Mouse (Mus musculus) gastrocnemius, postnatal 4 days (tissue): Measurements from ENCODE around the gene Irx6. TPM values are rescaled to one million over a fixed set of nuclear protein-coding genes. Genes with fewer than 3 reads are reported as not detected.

Experiments used
- DNase-seq, 2 experiments: peaks; one replicate each; pipeline ENCODE4 v3.0.0; 2021 to 2022; ENCODE audit warnings: low spot score in 2 of 2, mixed read lengths in 2 of 2
- total RNA-seq, 2 experiments: library from RNA; stranded (reverse); gene quantifications; 2 replicates each; pipeline ENCODE4 v1.2.3; 2021

Gene Irx6
- total RNA-seq, 2 experiments from 2014 or later = not detected

- peak; percentile 36 to 69 for DNase-seq
These were observed 47.3 kb downstream of the Irx6 start for GRCm38 (mm10) chr8:92721266-92721935.

- DNase-seq = no peak
These were observed 47.8 kb downstream of the Irx6 start for GRCm38 (mm10) chr8:92721936-92722321.

- no peak for DNase-seq
These were observed 49.2 kb downstream of the Irx6 start for GRCm38 (mm10) chr8:92723320-92723719.

- DNase-seq = no peak
These were observed 49.9 kb downstream of the Irx6 start for GRCm38 (mm10) chr8:92723947-92724346.

- DNase-seq = no peak
These were observed 50.3 kb downstream of the Irx6 start for GRCm38 (mm10) chr8:92724359-92724758.

Other genes with a start within 250 kb of the Irx6 start
- gene Mmp2, start 153.0 kb downstream of the Irx6 start, total RNA-seq = 100 to 1,000 TPM; 234 to 294 TPM
- gene Lpcat2, start 181.1 kb downstream of the Irx6 start, total RNA-seq = 1 to 10 TPM; 2.2 to 2.5 TPM
- gene Capns2, start 227.1 kb downstream of the Irx6 start, total RNA-seq = under 1 TPM; 0.36 to 0.37 TPM